Mouse (Mus musculus) cerebellum, adult 11-12 months (tissue): ENCODE measurements around the gene Pdss2.

Experiments
- DNase-seq: peaks from one replicate; pipeline ENCODE4 v3.0.0; 2022

Pdss2 gene

GRCm38 (mm10) chr10:43487441-43488010 lies 266.2 kb downstream of the Pdss2 start:
- DNase-seq, result no peak

- DNase-seq, result no peak
These were observed 267.0 kb downstream of the Pdss2 start for GRCm38 (mm10) chr10:43488258-43488657.

- no peak for DNase-seq
These were observed 267.9 kb downstream of the Pdss2 start for GRCm38 (mm10) chr10:43489139-43489538.

GRCm38 (mm10) chr10:43489550-43489949 lies 268.3 kb downstream of the Pdss2 start:
- no peak for DNase-seq

- no peak for DNase-seq
These were observed 268.7 kb downstream of the Pdss2 start for GRCm38 (mm10) chr10:43490034-43490433.

- no peak for DNase-seq
These were observed 269.6 kb downstream of the Pdss2 start for GRCm38 (mm10) chr10:43490846-43491245.

GRCm38 (mm10) chr10:43502599-43502998 lies 281.3 kb downstream of the Pdss2 start:
- peak; percentile 60 for DNase-seq

- DNase-seq, result no peak
These were observed 283.0 kb downstream of the Pdss2 start for GRCm38 (mm10) chr10:43504291-43504690.

- DNase-seq, result no peak
These were observed 285.8 kb downstream of the Pdss2 start for GRCm38 (mm10) chr10:43507051-43507450.

- DNase-seq, result no peak
These were observed 287.9 kb downstream of the Pdss2 start for GRCm38 (mm10) chr10:43509228-43509627.

- no peak for DNase-seq
These were observed 291.7 kb downstream of the Pdss2 start for GRCm38 (mm10) chr10:43512976-43513375.
